Mouse (Mus musculus) hindbrain, embryonic 11.5 days (tissue): ENCODE results near the gene Ankfn1. TPM values are rescaled to one million over a fixed set of nuclear protein-coding genes. Genes with fewer than 3 reads are reported as not detected.

ENCODE experiments used
- ATAC-seq: fragments of 200-750 bp; cut with Nextera tagmentation; 2 replicates; pipeline ENCODE4 v1.8.0; 2017; ENCODE audit warnings: mild to moderate bottlenecking, moderate TSS enrichment, moderate library complexity; ENCODE audit not compliant: low FRiP score
- DNase-seq: peaks from one replicate; pipeline ENCODE4 v3.0.0-alpha.2; 2015; ENCODE audit warnings: low spot score
- H3K27ac ChIP-seq: fragments of 300-500 bp; sonication (generic); 2 replicates; pipeline ENCODE4 v1.5.1; 2014; ENCODE audit warnings: mild to moderate bottlenecking, low read depth, low read length
- H3K27me3 ChIP-seq: fragments of 300-500 bp; sonication (generic); 2 replicates; pipeline ENCODE4 v1.6.1; 2014; ENCODE audit warnings: mild to moderate bottlenecking, low read length, moderate library complexity, mixed read lengths; ENCODE audit not compliant: control insufficient read depth, insufficient read depth
- H3K36me3 ChIP-seq: fragments of 300-500 bp; sonication (generic); 2 replicates; pipeline ENCODE4 v1.6.1; 2014; ENCODE audit warnings: mild to moderate bottlenecking, low read length, moderate library complexity, mixed read lengths; ENCODE audit not compliant: control insufficient read depth, insufficient read depth
- H3K4me1 ChIP-seq: fragments of 300-500 bp; sonication (generic); replicated peaks from 2 replicates; pipeline ENCODE4 v1.6.1; 2014; ENCODE audit warnings: low read length, mixed read lengths; ENCODE audit not compliant: control insufficient read depth, insufficient read depth
- H3K4me2 ChIP-seq: fragments of 300-500 bp; sonication (generic); replicated peaks from 2 replicates; pipeline ENCODE4 v1.6.1; 2014; ENCODE audit warnings: mild to moderate bottlenecking, low read depth, low read length
- H3K4me3 ChIP-seq: fragments of 300-500 bp; sonication (generic); 2 replicates; pipeline ENCODE4 v1.5.1; 2014; ENCODE audit warnings: low read depth, low read length
- H3K9ac ChIP-seq: fragments of 300-500 bp; sonication (generic); 2 replicates; pipeline ENCODE4 v1.6.1; 2014; ENCODE audit warnings: low read depth, low read length
- H3K9me3 ChIP-seq: fragments of 300-500 bp; sonication (generic); 2 replicates; pipeline ENCODE4 v1.6.1; 2016; ENCODE audit warnings: low read length; ENCODE audit not compliant: control insufficient read depth
- WGBS: fragments of 180-500 bp; shearing (Covaris S2); extraction: QIAGEN DNeasy Blood & Tissue Kit; methylation state at CpG from one replicate; pipeline ENCODE4 v1.1.7; 2014; 5-methylcytosine and 5-hydroxymethylcytosine counted together
- polyA plus RNA-seq: library from polyadenylated mRNA; unstranded; fragments of >200 nt; fragmentation: Nextera tagmentation; extraction: Ambion mirVana; gene quantifications from 2 replicates; pipeline ENCODE4 v1.2.1, GENCODE M21; 2014

Ankfn1 gene
- polyA plus RNA-seq, 1 experiment from 2014 or later, result 2.1 TPM

GRCm38 (mm10) chr11:89611596-89611995 is 165.9 kb downstream of the Ankfn1 start:
- Histone ChIP-seq H3K4me2 (no peak overlapping the region), H3K27me3 (no peaks in the 10 kb centered on the region), H3K4me1 (no peaks in the 10 kb centered on the region), H3K27ac (no peak overlapping the region), H3K4me3 (no peak overlapping the region), H3K9ac (no peak overlapping the region), H3K9me3 (no peaks in the 10 kb centered on the region), H3K36me3 (no peaks in the 10 kb centered on the region)
- no peak for DNase-seq
- no peak for ATAC-seq
- WGBS, result 65% methylated on average over 3 of the region's 3 CpGs

GRCm38 (mm10) chr11:89608071-89608470 is 169.4 kb downstream of the Ankfn1 start:
- no peaks in the 10 kb centered on the region for H3K4me1 ChIP-seq
- no peak overlapping the region for H3K27ac ChIP-seq
- no peaks in the 10 kb centered on the region for H3K27me3 ChIP-seq
- H3K4me2 ChIP-seq, result no peak overlapping the region
- ATAC-seq, result no peak
- DNase-seq, result no peak
- H3K9ac ChIP-seq, result no peak overlapping the region
- H3K4me3 ChIP-seq, result no peak overlapping the region
- H3K9me3 ChIP-seq, result no peaks in the 10 kb centered on the region
- H3K36me3 ChIP-seq, result no peaks in the 10 kb centered on the region
- WGBS, result 79% methylated on average over 7 of the region's 7 CpGs

GRCm38 (mm10) chr11:89607270-89607669 is 170.2 kb downstream of the Ankfn1 start:
- Histone ChIP-seq H3K36me3 (no peaks in the 10 kb centered on the region), H3K4me1 (no peaks in the 10 kb centered on the region), H3K9ac (no peak overlapping the region), H3K4me2 (no peak overlapping the region), H3K27ac (no peak overlapping the region), H3K27me3 (no peaks in the 10 kb centered on the region), H3K9me3 (no peaks in the 10 kb centered on the region), H3K4me3 (no peak overlapping the region)
- 78% methylated on average over 3 of the region's 3 CpGs for WGBS
- ATAC-seq (no peak), DNase-seq (no peak)

GRCm38 (mm10) chr11:89606346-89606745 is 171.1 kb downstream of the Ankfn1 start:
- Histone ChIP-seq H3K27ac (no peak overlapping the region), H3K4me2 (no peak overlapping the region), H3K27me3 (no peaks in the 10 kb centered on the region), H3K36me3 (no peaks in the 10 kb centered on the region), H3K4me3 (no peak overlapping the region), H3K4me1 (no peaks in the 10 kb centered on the region), H3K9ac (no peak overlapping the region), H3K9me3 (no peaks in the 10 kb centered on the region)
- no peak for DNase-seq
- 75% methylated on average over 6 of the region's 6 CpGs for WGBS
- no peak for ATAC-seq

- H3K9ac ChIP-seq, result no peak overlapping the region
- WGBS, result 82% methylated on average over 5 of the region's 5 CpGs
- DNase-seq, result no peak
- H3K27me3 ChIP-seq, result no peaks in the 10 kb centered on the region
- H3K27ac ChIP-seq, result no peak overlapping the region
- no peaks in the 10 kb centered on the region for H3K4me1 ChIP-seq
- H3K4me3 ChIP-seq, result no peak overlapping the region
- no peaks in the 10 kb centered on the region for H3K9me3 ChIP-seq
- H3K4me2 ChIP-seq, result no peak overlapping the region
- ATAC-seq, result no peak
- H3K36me3 ChIP-seq, result no peaks in the 10 kb centered on the region
Measured at GRCm38 (mm10) chr11:89602966-89603365, 174.5 kb downstream of the Ankfn1 start.

- Histone ChIP-seq H3K27ac (no peak overlapping the region), H3K36me3 (no peaks in the 10 kb centered on the region), H3K4me1 (no peaks in the 10 kb centered on the region), H3K9me3 (no peaks in the 10 kb centered on the region), H3K4me2 (no peak overlapping the region), H3K27me3 (no peaks in the 10 kb centered on the region), H3K4me3 (no peak overlapping the region), H3K9ac (no peak overlapping the region)
- 90% methylated on average over 8 of the region's 8 CpGs for WGBS
- DNase-seq, result no peak
- no peak for ATAC-seq
Measured at GRCm38 (mm10) chr11:89600921-89601515, 176.4 kb downstream of the Ankfn1 start.

GRCm38 (mm10) chr11:89590273-89590874 is 187.1 kb downstream of the Ankfn1 start:
- no peaks in the 10 kb centered on the region for H3K4me1 ChIP-seq
- no peak overlapping the region for H3K4me2 ChIP-seq
- H3K27ac ChIP-seq, result no peak overlapping the region
- no peak for DNase-seq
- no peaks in the 10 kb centered on the region for H3K27me3 ChIP-seq
- no peak for ATAC-seq
- no peaks in the 10 kb centered on the region for H3K36me3 ChIP-seq
- H3K9ac ChIP-seq, result no peak overlapping the region
- 87% methylated on average over 10 of the region's 10 CpGs for WGBS
- no peak overlapping the region for H3K4me3 ChIP-seq
- H3K9me3 ChIP-seq, result no peaks in the 10 kb centered on the region

GRCm38 (mm10) chr11:89586341-89586740 is 191.1 kb downstream of the Ankfn1 start:
- no peaks in the 10 kb centered on the region for H3K9me3 ChIP-seq
- DNase-seq, result no peak
- no peak overlapping the region for H3K4me2 ChIP-seq
- no peak overlapping the region for H3K9ac ChIP-seq
- no peaks in the 10 kb centered on the region for H3K27me3 ChIP-seq
- no peak for ATAC-seq
- WGBS, result 62% methylated on average over 2 of the region's 2 CpGs
- no peaks in the 10 kb centered on the region for H3K4me1 ChIP-seq
- no peak overlapping the region for H3K4me3 ChIP-seq
- no peak overlapping the region for H3K27ac ChIP-seq
- no peaks in the 10 kb centered on the region for H3K36me3 ChIP-seq

- no peaks in the 10 kb centered on the region for H3K36me3 ChIP-seq
- H3K4me3 ChIP-seq, result no peak overlapping the region
- H3K9ac ChIP-seq, result no peak overlapping the region
- H3K27ac ChIP-seq, result no peak overlapping the region
- no peaks in the 10 kb centered on the region for H3K4me1 ChIP-seq
- H3K27me3 ChIP-seq, result no peaks in the 10 kb centered on the region
- no peaks in the 10 kb centered on the region for H3K9me3 ChIP-seq
- 84% methylated on average over 6 of the region's 6 CpGs for WGBS
- H3K4me2 ChIP-seq, result no peak overlapping the region
- ATAC-seq (no peak), DNase-seq (no peak)
Measured at GRCm38 (mm10) chr11:89579826-89580225, 197.6 kb downstream of the Ankfn1 start.
